Mouse (Mus musculus) testis, adult 2 months (tissue): ENCODE results near the gene Il33. TPM values are rescaled to one million over a fixed set of nuclear protein-coding genes. Genes with fewer than 3 reads are reported as not detected.

ENCODE experiments used
- H3K27ac ChIP-seq: fragments of 200-500 bp; 2 replicates; pipeline ENCODE4 v1.5.1; 2012; ENCODE audit warnings: low read depth, low read length; ENCODE audit not compliant: control insufficient read depth, insufficient read depth
- H3K27me3 ChIP-seq: fragments of 200-500 bp; 2 replicates; pipeline ENCODE4 v1.6.1; 2012; ENCODE audit warnings: mild to moderate bottlenecking, low read length, moderate library complexity; ENCODE audit not compliant: control insufficient read depth, insufficient read depth
- H3K36me3 ChIP-seq: fragments of 200-500 bp; 2 replicates; pipeline ENCODE4 v1.6.1; 2012; ENCODE audit warnings: mild to moderate bottlenecking, low read length; ENCODE audit not compliant: control insufficient read depth, insufficient read depth
- H3K4me1 ChIP-seq: fragments of 200-500 bp; 2 replicates; pipeline ENCODE4 v1.6.1; 2012; ENCODE audit warnings: low read length; ENCODE audit not compliant: control insufficient read depth, insufficient read depth
- H3K4me3 ChIP-seq: fragments of 200-500 bp; 2 replicates; pipeline ENCODE4 v1.5.1; 2012; ENCODE audit warnings: low read depth, mild to moderate bottlenecking, low read length, moderate library complexity, mixed read lengths; ENCODE audit not compliant: control insufficient read depth
- CTCF ChIP-seq: fragments of 200-500 bp; IDR thresholded peaks from 2 replicates; pipeline ENCODE4 v1.5.1; 2012; ENCODE audit warnings: low read depth, mild to moderate bottlenecking, inconsistent platforms, low read length, moderate library complexity; ENCODE audit not compliant: control insufficient read depth, insufficient read depth, insufficient replicate concordance
- POLR2A ChIP-seq: fragments of 200-500 bp; IDR thresholded peaks from 2 replicates; pipeline ENCODE4 v1.6.1; 2012; ENCODE audit warnings: low read depth, mild to moderate bottlenecking, inconsistent platforms, low read length, moderate library complexity; ENCODE audit not compliant: control insufficient read depth
- polyA plus RNA-seq: library from polyadenylated mRNA; depleted of rRNA; stranded (reverse); fragments of >200 nt; gene quantifications from 2 replicates; pipeline ENCODE4 v1.2.3, GENCODE M21; 2012; rRNA removed

The Il33 gene
- polyA plus RNA-seq, 1 experiment, result 2.1 TPM

DNA sequence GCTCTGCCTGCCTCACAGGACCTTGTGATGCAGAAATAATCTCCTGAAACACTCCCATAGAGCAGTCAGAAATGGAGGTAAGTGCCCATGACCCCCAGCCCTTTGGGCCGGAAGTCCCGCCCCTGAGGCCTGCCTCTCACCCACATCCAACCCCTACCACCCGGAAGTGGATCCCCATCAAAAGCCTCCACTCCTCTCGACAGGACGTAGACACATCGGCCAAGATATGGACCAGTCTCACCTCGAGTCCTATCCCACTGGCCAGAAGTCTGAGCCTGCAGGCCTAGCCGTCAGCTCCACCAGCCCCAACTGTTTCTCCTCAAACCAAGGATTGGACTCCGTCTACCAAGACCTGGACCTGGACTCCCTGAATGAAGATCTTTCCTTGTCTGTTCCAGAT lies 78.7 kb downstream of the Il33 start, which contains the start of gene Trpd52l3:
Gene Trpd52l3, plus strand, starts transcription at position 170 of the 400 bp plus-strand sequence.
- TF ChIP-seq POLR2A (peak; percentile 63; the same call in 1 of the 2 replicates), CTCF (no peak)
- Histone ChIP-seq H3K4me3 (peak within 1 kb of the TSS; percentile 93), H3K27me3 (no peaks in the 10 kb centered on the region), H3K4me1 (peaks cover 4% of the 10 kb centered on the region), H3K36me3 (no peaks in the 10 kb centered on the region), H3K27ac (peak within 1 kb of the TSS; percentile 56; the same call in 1 of the 2 replicates)

DNA sequence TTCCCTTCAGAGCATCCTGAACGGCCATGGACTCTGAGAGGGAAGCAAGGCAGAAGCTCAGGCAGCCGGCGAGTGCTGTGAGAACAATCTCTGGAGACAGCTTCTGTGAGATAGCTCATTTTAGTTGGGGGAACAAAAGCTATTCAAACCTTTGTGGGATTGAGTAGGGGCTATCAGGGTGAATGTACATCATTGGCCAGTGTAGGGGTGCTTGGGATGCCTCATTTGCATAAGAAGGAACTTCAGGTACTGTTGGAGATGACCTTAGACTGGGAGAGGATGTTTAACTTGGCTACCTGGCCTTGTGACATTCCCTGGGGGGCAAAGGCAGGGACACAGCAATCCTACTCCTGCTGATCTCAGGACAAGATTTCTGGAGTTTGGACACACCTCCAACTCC lies 81.5 kb downstream of the Il33 start:
- TF ChIP-seq POLR2A, result no peak
- H3K4me3 ChIP-seq, result no peak overlapping the region
- H3K36me3 ChIP-seq, result no peaks in the 10 kb centered on the region
- no peaks in the 10 kb centered on the region for H3K27me3 ChIP-seq
- peaks cover 9% of the 10 kb centered on the region for H3K4me1 ChIP-seq
- no peak overlapping the region for H3K27ac ChIP-seq

Other genes starting within 250 kb of the Il33 start
- gene Mlana, start 227.3 kb upstream of the Il33 start, polyA plus RNA-seq, result not detected in 2 replicates
- gene 9930021J03Rik, start 119.1 kb upstream of the Il33 start, polyA plus RNA-seq, result 15.2 and 19.1 TPM in 2 replicates
- 1.2 and 1.6 TPM in 2 replicates for gene Ranbp6, start 112.1 kb upstream of the Il33 start, polyA plus RNA-seq
- 48.5 and 55.1 TPM in 2 replicates for gene Trpd52l3, start 78.7 kb downstream of the Il33 start, polyA plus RNA-seq
- 13.5 and 14.0 TPM in 2 replicates for gene Uhrf2, start 105.4 kb downstream of the Il33 start, polyA plus RNA-seq